Mouse (Mus musculus): Measurements from ENCODE around the gene Slc6a4. TPM values are rescaled to one million over a fixed set of nuclear protein-coding genes. Genes with fewer than 3 reads are reported as not detected.

The Slc6a4 gene
- 4.5 and 7.0 TPM in 2 replicates for polyA plus RNA-seq (2015; fragmentation: Nextera tagmentation; extraction: Ambion mirVana)

DNA sequence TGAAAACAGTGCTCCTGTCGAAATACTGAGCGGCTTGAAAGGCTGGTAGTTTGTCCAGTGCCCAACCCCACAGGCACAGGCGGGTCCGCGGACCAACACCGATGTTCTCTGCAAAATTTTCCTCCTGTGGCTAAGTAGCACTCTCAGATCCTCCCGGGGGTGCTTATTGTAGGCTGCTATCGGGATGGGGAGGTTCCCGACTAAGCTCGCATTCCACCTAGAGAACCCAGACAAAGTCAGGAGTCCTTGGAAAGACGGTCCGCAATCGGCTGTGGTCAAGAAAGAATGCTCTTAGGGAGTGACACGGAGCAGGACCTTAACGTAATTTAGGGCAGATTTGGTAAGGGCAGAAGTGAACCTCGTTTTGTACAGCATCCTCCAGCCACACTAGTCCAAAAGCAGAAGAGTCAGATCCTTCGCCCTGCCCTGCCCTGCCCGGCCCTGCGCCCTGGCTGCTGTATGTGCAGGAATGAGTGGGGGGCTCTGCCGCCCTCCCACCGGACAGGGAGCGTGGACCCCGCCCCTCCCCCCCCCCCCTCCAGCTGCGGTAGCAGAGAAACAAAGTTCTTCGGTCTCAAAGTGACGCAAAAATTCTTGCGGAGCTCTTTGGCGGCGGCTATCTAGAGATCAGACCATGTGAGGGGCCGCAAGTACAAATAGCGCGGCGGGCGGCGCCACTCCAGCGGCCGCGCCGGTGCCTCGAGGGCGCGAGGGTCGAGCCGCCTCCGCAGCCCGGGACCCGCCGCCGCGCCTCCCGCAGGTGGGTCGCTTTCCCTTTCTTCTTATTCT is at the start of gene Slc6a4:
Gene Slc6a4 (plus strand): TSS at position 688 of the 789 bp plus-strand sequence.

DNA sequence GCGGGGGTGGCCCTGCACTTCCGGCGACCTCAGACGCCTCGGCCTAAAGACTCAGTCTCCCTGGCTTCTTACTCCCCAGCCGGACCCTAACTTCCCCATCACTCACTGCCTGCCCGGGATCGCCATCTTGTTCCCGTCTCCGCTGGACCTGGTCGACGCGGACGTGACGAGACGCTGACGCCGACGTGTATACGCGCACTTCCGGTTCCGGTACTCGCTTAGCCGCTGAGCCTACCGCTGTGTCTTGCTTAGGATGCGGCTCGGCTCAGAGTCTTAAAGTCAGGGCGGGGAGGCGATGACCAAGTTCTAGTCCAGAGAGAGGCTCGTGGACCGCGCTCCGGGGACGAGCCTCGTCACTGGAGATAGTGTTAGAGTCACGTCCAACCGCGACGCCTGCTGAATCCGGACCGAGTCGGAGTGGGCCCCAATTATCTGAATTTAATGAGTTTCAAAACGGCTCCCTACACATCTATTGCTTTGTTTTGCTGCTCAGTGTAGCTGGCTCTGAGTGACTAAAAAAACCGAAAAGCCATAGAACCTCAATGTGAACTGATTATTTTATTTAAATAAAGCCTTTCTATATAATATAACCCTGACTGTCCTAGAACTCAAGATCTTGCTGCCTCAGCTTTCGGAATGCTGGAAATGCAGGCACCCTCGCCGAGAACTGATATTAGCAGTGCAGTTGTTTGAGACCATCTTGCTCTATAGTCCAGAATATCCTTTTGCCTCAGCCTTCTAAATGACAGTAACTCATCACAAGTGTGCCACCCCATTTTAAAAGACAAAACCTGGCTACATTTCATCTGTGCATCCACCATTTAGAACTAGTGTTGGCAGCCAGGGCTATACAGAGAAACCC is 80.1 kb downstream of the Slc6a4 start, which contains the start of gene Nsrp1:
Gene Nsrp1 (minus strand): TSS at position 163 of the 862 bp plus-strand sequence.

MicroRNA genes within 50 kb of the gene (microRNA counts, 519-probe panel; counts per million panel counts)
- 2,992 counts per million, percentile 72 among the panel's probes with 10 or more counts for microRNA mmu-miR-423-3p
- 2,871 counts per million, percentile 71 among the panel's probes with 10 or more counts for microRNA mmu-miR-423-5p

Small RNA genes lying within 50 kb of the gene (microRNA-seq; reads per million reads assigned to microRNA genes)
- 641 to 1,959 reads per million in 2 experiments for gene Mir423

Other genes with a start within 250 kb of the Slc6a4 start
- gene Gosr1, start 235.0 kb upstream of the Slc6a4 start, polyA plus RNA-seq (2015; fragmentation: Nextera tagmentation; extraction: Ambion mirVana), result 13.8 and 17.8 TPM in 2 replicates
- gene Cpd, start 151.6 kb upstream of the Slc6a4 start, polyA plus RNA-seq (2015; fragmentation: Nextera tagmentation; extraction: Ambion mirVana), result 6.8 and 8.4 TPM in 2 replicates
- gene Tmigd1, start 96.4 kb upstream of the Slc6a4 start, polyA plus RNA-seq (2015; fragmentation: Nextera tagmentation; extraction: Ambion mirVana), result 0.55 and 1.7 TPM in 2 replicates
- gene Blmh, start 73.8 kb upstream of the Slc6a4 start, polyA plus RNA-seq (2015; fragmentation: Nextera tagmentation; extraction: Ambion mirVana), result 57.4 and 73.9 TPM in 2 replicates
- 46.7 and 52.3 TPM in 2 replicates for gene Nsrp1, start 79.8 kb downstream of the Slc6a4 start, polyA plus RNA-seq (2015; fragmentation: Nextera tagmentation; extraction: Ambion mirVana)
- gene Efcab5, start 190.4 kb downstream of the Slc6a4 start, polyA plus RNA-seq (2015; fragmentation: Nextera tagmentation; extraction: Ambion mirVana), result 0.12 and 0.27 TPM in 2 replicates
- 5.4 and 6.7 TPM in 2 replicates for gene Ssh2, start 217.7 kb downstream of the Slc6a4 start, polyA plus RNA-seq (2015; fragmentation: Nextera tagmentation; extraction: Ambion mirVana)